Mouse (Mus musculus) brain, embryonic 14.5 days (tissue): Measurements from ENCODE around the gene Parp6. TPM values are rescaled to one million over a fixed set of nuclear protein-coding genes. Genes with fewer than 3 reads are reported as not detected.

Source experiments
- DNase-seq: peaks from one replicate; pipeline ENCODE4 v3.0.0-alpha.2; 2011; ENCODE audit warnings: low read depth
- CTCF ChIP-seq: fragments of 200-500 bp; IDR thresholded peaks from 2 replicates; pipeline ENCODE4 v1.5.1; 2012; ENCODE audit warnings: inconsistent platforms, mild to moderate bottlenecking, moderate library complexity, borderline replicate concordance; ENCODE audit not compliant: insufficient read depth, insufficient read length; ENCODE audit errors: extremely low read depth
- POLR2A ChIP-seq: fragments of 200-500 bp; IDR thresholded peaks from 2 replicates; pipeline ENCODE4 v1.6.1; 2012; ENCODE audit warnings: mild to moderate bottlenecking, inconsistent platforms, borderline replicate concordance; ENCODE audit not compliant: poor library complexity, insufficient read depth, insufficient read length, severe bottlenecking; ENCODE audit errors: extremely low read depth
- polyA plus RNA-seq: library from polyadenylated mRNA; depleted of rRNA; stranded (reverse); fragments of >200 nt; gene quantifications from 2 replicates; pipeline ENCODE4 v1.2.3, GENCODE M21; 2012; rRNA removed

Parp6 gene
- polyA plus RNA-seq = 179 and 187 TPM in 2 replicates

DNA sequence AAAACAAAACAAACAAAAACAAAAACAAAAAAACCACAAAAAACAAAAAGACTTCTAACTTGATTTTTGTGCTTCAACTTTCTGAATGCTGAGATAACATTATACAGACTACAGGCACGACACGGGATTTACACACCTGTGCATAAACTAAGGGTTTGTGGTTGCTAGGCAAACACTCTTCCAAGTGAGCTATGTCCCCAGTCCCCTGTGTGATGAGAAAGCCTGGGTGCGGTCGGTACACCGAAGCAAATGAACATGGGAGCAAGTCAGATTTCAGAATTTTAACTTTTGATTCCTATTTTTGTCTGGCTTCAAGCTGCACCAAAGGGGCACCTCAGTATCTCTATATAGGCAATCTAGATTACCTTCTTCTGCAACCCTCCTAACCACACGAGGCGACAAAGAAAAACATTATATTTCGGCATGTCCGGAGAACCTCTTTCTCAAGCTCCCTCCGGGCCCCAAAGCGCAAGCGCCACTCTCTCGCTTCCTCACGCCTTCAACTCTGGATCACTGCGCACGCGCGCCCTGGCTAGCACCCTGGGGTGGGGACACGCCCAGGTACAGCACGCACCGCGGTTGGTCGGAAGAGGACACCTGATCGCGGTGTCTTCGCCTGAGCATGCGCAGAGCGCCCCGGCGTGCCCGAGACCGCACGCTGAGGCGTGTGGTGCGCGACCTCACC lies at the start of gene Parp6:
Parp6 (plus strand) TSS at position 663 of the 685 bp plus-strand sequence.
- TF ChIP-seq POLR2A = no peak
- peak; percentile 99 for DNase-seq

DNA sequence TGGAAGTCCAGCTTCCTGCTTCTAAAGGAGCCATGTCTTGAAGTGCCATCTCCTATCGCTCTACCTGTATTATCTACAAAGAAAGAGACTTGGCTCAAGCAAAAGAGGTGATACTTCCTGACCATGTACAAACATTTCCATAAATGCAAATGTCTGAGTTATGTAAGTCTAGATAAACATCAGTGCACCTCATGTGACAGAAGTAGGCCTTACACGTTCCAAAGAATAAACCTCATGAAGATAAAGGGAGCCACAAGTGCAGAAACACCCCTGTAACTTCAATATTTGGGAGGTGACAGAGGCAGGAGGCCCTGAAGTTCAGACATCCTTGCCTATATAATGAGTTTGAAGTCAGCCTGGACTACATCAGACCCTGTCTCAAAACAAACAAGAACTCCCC lies 45.2 kb upstream of the Parp6 start:
- TF ChIP-seq CTCF (no peak), POLR2A (no peak)
- no peak for DNase-seq

DNA sequence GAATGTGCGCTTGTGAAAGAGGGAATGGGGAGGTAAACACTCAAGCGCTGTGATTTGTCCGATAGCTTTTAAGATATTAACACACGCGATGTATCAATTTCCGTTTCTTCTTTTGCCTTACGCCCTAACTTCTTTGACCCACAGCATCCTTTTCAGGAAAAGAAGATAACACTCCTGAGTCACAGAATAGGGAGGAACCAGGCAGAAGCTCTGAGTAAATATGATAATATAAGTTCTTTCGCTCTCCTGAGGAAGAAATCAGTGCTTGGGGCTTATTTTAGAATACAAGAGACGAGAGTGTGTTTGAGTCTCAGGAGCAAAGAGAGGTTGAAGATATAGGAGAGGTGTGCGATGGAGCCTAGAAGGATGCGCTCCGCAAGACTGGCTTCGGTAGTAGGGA lies 39.7 kb upstream of the Parp6 start:
- TF ChIP-seq CTCF (no peak), POLR2A (no peak)
- DNase-seq = peak; percentile 14

DNA sequence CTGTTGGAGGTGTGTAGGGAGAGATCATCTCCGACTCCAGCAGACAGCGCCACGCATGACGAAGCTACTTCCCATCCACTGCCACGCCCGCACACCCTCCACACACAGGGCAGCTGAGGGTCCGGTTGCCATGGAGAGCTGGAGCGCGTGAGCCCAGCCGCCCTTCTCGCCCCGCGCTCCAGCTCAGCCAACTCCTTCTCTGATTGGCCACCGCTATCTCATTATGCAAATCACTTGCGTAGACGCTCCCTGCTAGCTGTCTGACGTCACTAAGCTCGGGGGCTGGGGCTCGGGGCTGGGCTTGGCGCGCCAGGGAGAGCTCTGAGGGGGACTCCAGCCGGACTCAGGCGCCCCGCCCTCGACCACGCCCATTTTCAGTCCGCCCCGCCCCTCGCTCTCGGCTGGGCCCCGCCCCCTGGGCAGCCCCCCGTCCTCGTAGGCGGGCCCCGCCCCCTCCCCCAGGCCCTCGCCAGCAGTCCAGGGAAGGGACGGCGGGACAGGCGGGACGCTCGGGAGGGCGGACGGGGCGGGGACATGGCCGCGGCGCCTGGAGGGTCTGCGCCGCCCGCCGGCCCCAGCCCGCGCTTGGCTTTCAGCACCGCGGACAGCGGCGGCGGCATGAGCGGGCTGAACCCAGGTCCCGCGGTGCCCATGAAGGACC lies 39.1 kb upstream of the Parp6 start, which contains the start of gene Celf6:
Celf6 (plus strand) TSS at position 74 of the 661 bp plus-strand sequence.
- peak; percentile 100 for DNase-seq
- TF ChIP-seq POLR2A (0 out of 2 replicates have a peak, but pooled peaks have one; percentile 23), CTCF (no peak)

DNA sequence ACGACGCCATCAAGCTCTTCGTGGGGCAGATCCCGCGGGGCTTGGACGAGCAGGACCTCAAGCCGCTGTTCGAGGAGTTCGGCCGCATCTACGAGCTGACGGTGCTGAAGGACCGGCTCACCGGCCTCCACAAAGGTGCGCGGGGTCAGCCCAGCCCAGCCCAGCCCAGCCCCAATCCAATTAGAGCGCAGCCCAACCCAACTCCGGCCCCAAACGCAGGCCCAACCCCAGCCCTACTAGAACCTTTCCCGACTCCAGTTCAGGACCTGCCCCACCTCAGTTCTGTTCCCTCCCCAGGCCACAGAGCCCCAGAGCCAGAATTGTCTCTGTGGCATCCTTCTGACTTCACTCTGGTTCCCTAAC lies 38.6 kb upstream of the Parp6 start:
- TF ChIP-seq POLR2A (no peak), CTCF (no peak)
- no peak for DNase-seq

DNA sequence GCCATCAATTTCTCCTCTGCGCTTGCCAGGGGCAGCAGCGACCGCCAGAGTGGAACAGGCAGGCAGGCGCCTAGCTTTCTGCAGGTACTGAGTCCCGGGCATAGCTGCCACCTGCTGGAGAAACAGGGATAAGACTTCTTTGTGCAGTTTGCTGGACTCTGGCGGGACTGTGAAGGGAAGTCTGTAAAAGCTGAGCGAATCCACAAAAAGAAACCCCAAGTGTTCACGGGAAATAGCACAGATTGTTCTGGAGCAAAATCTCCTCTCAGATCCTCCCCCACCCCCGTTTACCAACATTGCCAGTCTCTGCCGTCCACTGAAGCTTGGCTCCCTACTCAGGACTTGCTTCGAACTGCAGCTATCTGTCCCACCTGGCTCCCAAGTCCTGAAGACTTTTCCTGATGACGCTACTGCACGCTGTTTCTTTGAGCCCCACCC lies 32.2 kb upstream of the Parp6 start:
- DNase-seq = peak; percentile 90
- TF ChIP-seq CTCF = peak; percentile 90
- TF ChIP-seq POLR2A = no peak

DNA sequence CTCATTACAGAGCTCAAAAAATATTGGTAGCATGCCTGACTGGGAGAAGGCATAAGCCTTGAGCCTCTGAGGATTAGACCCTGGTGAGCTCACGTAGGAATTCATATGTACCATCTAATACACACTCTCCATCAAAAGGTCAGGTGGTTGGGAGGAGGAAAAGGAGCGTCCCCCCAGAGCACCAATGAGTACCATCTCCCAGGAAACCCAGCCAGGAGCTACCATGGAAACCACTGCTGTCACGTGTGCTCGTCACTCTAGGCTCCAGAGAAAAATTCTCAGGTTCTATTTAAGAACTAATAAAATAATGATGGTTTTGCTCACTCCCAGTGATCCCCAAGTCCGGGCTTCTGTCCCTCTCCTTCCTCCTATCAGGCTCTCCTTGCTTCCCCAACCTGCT lies 28.8 kb upstream of the Parp6 start:
- DNase-seq = peak; percentile 82
- TF ChIP-seq CTCF (no peak), POLR2A (no peak)

DNA sequence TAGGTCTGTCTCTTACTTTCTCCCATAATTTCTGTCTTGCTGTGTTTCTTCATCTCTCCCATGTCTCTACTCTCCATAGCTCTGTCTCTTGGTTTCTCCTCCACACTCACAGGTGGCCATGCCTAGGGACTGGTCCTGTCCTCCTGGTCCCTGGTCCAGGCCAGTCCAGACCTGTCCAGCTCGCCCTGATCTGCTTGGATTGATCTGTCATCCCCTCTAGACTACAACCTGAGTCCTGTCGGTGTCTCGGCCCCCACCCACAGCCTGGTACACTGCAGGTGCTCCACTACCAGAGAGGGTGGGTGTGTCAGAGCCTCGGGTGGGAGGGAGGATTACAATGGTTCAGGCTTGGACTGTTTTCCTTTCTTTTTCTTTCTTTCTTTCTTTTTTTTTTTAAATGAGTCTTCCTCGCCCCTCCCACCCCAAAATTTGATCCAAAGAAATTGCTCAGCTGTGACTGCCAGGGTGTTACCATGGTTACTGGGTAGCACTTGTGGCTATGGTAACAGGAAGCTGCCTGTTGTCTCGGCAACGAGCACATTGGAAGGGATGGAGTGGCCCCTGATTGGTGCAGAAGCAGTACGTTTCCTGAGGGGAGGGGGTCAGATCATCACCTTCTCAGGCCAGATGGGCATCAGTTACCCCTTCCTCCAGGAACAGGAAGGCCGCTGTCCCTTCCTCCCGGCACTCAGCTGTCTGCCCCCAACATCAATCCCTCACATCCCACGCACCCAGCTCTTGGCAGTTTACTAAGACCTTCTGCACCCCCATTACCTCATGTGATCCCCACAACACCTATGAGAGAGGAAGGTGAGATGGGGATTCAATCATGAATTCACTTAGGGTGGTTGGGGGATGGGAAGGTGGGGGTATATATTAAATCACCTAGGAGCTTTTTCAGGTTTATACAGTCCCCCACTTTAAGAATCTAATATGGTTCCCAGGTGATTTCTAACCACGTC lies 28.1 kb upstream of the Parp6 start:
- DNase-seq = peak; percentile 95
- TF ChIP-seq CTCF (no peak), POLR2A (no peak)

DNA sequence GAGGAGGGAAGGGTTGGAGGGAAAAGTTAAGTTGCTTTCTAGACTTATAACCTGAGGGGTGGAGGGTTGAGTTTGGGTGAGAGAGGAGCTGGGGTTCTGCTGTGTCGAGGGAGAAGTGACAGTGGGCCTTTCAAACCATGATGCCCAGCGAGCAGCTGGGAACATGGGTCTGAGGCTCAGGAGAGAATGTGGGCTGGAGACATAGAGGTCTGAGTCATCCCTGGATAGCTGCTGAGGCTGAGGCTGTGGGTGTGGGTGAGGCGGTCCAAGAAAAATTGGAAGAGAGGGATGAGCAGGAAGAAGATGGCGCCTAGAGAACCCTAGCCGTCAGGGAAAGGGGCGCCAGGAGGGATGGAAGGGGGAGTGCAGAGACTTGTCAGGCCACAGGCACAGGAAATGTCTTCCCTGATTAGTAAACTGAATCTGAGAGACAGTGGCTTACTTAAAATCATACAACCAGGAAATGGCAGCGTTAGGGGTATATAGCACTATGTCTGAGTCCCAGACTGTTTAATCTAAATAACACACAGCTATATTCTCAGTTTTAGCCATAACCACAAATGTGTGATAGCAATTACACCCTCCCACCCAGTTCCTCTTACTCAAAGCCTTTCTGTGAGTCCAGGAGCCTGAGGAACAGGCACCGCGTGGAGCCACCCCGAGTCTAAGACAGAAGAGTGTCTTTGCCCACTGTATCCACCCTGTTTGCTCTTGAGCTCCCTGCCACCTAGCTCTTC lies 27.2 kb upstream of the Parp6 start:
- TF ChIP-seq POLR2A (no peak), CTCF (no peak)
- no peak for DNase-seq

DNA sequence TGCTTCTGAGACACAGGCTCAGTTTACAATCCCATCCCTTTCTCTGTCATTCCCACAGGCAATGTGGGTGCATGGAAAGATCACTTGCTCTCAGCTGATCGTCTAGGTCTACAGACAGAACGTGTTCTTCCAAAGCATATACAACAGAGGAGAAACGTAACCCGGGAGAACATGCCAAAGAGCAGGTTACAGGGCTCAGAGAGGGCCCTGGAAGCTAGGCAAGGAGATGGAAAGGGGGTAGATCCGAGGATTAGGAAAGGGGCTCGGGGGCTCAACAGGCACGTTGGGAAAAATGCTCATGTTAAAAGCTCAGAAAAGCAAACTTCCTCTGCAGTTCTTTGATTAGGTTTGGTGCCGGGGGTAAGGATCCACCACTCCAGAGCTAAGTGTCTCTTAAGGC lies 15.4 kb upstream of the Parp6 start:
- no peak for DNase-seq
- TF ChIP-seq POLR2A (no peak), CTCF (no peak)

DNA sequence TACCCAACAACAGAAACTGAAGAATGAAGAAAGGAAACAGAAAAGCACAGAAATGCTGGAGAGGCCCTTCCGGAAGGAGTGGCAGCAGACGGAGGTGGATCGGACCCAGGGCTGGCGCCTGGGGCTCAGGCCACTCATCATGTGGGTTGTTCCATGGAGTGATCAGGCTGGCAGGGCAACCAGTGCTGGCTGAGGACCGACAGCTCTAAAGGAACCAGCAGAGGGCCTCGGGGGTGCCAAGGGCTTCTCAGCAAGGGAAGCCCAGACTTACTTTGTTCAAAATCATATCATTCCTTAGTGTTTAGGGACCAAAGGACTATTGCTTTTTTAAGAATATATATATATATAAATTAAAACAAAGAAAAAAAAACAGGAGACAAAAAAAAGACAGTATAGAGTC lies 11.1 kb upstream of the Parp6 start:
- no peak for DNase-seq

DNA sequence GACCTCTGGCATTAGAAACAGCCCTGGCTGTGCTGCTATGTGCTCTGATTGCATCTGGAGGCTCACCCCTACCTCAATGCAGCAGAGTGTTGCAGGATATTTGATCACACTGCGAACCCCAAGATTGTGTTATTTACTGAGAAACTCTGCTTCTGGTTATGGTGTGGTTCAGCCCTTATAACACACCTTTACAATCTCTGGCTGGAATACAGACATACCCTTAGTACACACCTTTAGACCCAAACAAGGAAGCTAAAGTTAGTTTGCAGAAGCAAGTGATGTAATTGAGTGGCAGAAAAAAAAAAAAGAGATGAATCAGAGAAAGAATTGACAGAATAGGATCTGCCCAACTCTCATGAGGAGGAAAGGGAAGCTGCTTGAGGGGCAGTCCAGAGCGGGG lies 6.1 kb upstream of the Parp6 start:
- TF ChIP-seq POLR2A (no peak), CTCF (no peak)
- DNase-seq = no peak

More for the DNA sequence above, 11.1 kb upstream of the Parp6 start:
- no peak for TF ChIP-seq POLR2A
- TF ChIP-seq CTCF = 0 out of 2 replicates have a peak, but pooled peaks have one; percentile 10
